Mouse (Mus musculus) kidney, postnatal 10 days (tissue): ENCODE data around the gene Traip.

ENCODE experiments used
- DNase-seq: peaks from one replicate; pipeline ENCODE4 v3.0.0; 2021; ENCODE audit warnings: mixed read lengths

Traip gene

DNA sequence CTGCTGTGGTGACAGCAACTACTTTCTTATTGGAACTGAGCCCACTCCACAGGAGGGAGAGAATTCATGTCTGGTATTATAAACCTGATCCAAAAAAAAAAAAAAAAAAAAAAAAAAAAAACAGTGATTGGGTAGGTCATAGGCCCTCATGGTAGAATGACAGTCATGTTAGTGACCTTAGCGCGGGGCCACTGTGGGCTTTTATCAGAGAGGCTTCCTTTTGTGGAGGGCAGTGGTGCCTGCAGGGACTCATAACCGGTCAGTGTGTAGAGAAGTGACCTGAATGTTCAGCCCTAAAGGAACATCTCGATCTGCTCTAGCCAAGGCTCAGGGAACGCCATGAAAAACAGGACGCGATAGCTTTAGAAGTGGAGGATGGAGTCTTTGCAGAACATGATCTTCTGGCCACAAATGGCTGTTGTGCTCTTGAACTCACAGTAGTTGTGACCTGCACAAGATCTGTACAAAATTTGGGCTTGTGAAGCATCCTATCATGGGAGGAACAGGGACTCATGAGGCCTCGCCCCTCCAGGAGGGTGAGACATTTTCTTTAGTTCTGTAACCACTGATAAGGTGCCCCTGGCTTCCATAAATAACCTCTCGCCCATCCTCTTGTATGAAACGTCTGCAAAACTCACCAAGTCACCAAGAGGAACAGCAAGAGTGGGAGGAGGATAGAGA, 24.7 kb downstream of the Traip start:
- no peak for DNase-seq

DNA sequence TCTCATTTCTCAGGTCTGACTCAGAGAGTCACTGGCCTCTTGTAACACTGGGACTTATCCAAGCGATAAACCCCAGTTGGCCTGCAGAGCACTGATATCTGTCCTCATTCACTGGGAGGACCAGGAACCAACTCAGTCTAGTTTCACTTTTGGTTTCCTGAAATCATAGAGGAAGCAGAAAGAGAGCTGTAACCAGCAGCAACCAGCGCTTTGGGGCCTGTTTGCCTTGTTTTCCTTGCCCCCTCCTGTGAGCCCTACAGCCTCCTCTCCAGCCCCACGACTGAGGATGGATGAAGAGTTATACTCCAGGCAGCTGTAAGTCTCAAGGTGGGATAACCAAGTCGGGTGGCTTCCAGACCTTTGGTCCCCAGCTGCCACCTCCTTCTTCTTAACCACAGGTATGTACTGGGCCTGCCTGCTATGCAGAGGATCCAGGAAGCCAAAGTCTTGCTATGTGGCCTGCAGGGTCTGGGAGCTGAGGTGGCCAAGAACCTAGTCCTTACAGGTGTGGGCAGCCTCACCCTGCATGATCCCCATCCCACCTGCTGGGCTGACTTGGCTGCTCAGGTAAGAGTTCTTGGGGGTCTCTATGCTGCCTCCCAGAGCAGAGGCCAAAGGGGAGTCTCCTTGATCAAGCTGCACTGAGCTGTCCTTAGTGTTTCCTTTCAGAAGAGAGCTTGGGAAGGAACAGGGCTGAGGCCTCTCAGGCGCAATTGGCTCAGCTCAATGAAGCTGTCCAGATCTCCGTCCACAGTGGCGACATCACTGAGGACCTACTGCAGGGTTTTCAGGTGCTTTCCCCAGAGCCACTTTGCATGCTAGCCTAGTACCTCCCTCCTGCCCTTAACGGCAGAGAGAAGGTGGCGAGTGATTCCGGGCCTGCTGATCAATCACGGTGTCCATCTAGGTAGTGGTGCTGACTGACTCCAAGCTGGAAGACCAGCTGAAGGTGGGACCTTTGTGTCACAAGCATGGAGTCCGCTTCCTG, 25.8 kb downstream of the Traip start, which contains the start of gene Uba7:
TSS of gene Uba7 (plus strand) at position 107 of the 988 bp plus-strand sequence.
- DNase-seq = peak; percentile 40

DNA sequence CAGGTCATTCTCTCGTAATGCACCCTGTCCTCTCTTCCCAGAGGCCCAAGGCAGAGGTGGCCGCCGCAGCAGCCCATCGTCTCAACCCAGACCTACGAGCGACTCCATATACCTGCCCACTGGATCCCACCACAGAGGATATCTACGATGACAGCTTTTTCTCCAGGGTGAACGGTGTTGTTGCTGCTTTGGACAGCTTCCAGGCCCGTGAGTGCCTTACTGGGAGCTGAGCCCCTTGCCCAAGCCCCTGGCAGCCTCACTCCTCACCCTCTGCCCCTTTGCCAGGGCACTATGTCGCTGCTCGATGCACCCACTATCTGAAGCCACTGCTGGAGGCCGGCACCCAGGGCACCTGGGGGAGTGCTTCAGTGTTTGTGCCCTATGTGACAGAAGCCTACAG, 28.9 kb downstream of the Traip start:
- DNase-seq = no peak

DNA sequence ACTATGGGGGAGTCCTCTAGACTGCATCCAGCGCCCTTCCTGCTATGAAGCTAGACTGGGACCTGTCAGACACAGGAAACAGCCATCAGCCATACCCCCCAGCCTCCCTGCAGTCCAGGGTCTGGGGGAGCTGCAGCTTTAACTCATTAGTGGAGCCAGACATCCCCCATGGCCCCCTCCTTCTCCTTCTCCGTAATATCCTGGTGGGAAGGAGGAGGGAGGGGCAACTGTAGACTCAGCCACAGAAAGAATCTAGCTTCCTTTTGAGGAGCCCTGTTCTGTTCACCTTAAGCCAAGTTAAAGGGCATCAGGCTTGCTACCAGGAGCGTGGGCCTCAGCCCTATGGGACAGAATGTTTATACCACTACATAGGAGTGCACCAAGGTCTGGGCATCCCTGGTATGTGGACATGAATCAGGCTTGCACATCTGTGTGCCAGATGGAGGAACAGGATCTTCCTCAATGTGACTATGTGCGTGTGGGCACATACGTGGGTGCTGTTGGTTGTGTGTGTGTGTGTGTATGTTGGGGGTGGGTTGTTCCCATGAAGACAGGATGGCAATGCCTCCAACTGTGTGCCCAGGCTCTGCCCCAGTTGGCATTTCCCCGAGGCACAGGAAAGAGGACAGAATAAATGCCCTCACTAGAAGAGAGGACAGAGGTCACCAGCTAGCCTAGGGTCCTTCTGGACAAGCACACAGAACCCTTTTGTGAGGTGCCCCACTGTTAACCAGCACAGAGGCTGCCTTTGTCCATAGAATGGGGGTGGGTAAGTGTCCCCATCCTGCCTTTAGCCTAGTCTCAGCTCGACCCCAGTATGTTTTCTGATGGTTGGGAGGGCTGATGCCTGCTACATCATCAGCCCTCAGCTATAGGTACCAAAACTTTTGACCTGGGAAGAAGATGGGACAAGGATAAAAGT, 32.0 kb downstream of the Traip start:
- peak; percentile 78 for DNase-seq

DNA sequence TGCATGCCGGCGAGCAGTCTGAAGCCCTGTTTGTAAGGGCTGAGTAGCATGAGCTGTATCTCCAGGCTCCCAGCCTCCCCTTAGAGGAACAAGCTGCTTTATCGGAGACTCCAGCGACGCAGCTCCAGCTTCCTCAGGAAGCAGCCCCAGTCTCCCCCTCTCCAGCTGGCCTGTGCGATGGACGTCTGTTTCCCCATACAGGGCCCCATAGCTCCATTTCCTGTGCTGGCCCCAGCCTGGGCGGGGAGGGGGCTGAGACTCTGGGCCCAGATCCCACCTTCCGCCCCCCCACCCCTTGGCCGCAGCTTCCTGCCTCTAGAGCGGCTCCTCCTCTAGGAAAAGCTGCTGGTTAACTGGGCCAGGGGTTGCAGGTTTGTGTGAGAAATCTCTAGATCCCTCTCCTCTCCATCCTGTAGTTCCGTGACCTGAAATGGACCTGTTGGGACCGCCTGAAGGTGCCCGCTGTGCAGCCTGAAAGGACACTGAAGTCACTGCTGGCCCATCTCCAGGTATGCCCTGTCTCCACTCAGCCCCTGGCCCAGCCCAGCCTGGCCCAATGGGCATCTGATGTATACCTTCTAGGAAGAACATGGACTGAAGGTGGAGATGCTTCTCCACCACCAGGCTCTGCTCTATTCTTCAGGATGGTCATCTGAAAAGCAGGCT, 32.9 kb downstream of the Traip start, which contains the start of gene Gm20661:
TSS of gene Gm20661 (plus strand) at position 378 of the 666 bp plus-strand sequence.
- DNase-seq = peak; percentile 93

DNA sequence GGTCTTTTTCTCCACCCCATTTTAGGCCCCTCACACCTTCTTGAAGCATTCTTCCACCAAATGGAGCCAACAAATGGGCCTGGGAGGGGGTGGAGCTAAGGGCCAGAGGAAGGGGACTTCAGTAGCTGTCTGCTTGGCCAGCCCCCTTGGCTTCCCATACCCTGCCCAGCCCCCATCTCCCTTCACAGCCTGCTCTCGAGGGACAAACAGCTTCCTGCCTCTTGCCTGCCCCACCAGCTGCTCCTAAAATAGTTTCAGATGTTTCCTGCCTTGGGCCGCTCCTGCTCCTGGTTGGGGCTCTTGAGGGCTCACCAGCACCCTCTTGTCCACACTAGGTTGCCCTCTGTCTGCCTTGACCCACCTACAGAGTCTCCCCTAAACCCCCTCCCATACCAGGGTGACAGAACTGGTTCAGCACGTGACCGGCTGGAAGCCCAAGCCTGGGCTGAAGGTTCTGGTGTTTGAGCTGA, 33.5 kb downstream of the Traip start:
- DNase-seq = peak; percentile 94

DNA sequence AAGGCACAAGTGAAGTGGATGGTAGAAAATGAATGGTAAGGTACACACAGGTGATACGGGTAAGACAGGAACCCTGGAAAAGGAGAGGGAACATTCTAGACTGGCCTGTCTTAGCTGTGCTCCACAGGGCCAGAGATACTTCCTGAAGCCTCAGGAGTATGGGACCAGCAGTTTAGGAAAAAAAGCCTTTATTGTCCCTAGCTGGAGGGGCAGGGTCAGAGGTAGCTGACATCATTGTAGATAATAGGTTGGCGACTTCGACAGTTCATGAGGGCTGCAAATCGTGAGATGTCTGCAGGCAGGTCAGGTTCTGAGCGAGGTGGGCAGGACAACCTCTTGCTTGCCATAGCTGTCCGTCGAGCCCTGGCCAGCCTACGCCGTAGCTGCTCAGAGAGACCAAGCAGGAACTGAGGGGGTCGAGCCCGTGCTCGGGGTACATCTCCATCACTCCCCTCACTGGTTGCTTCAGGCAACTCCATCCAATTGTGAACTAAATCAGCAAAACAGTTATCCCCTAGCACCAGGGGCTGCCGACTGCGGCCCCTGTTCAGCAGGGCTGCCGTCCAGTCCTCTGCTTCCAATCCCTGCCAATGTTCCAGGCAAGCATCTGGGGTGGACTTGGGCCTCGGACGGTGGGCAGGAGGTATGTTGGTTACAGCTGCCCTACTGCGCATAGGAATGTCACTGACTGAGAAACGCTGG, 34.3 kb downstream of the Traip start:
- DNase-seq = peak; percentile 51

DNA sequence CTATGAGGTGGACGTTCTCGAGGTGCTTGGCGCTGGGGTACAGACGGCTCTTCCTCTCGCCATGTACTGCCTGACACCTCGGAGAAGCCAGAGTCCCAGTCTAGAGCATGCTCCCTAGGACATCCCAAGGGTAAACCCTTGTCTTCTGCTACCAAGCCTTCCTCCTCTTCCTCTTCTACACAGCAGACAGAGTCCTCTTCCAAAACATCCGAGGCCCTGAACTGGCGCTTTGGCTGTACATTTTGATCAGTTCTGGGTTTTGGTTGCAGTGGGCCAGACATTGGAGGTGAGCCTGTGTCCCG, 34.8 kb downstream of the Traip start:
- DNase-seq = no peak

DNA sequence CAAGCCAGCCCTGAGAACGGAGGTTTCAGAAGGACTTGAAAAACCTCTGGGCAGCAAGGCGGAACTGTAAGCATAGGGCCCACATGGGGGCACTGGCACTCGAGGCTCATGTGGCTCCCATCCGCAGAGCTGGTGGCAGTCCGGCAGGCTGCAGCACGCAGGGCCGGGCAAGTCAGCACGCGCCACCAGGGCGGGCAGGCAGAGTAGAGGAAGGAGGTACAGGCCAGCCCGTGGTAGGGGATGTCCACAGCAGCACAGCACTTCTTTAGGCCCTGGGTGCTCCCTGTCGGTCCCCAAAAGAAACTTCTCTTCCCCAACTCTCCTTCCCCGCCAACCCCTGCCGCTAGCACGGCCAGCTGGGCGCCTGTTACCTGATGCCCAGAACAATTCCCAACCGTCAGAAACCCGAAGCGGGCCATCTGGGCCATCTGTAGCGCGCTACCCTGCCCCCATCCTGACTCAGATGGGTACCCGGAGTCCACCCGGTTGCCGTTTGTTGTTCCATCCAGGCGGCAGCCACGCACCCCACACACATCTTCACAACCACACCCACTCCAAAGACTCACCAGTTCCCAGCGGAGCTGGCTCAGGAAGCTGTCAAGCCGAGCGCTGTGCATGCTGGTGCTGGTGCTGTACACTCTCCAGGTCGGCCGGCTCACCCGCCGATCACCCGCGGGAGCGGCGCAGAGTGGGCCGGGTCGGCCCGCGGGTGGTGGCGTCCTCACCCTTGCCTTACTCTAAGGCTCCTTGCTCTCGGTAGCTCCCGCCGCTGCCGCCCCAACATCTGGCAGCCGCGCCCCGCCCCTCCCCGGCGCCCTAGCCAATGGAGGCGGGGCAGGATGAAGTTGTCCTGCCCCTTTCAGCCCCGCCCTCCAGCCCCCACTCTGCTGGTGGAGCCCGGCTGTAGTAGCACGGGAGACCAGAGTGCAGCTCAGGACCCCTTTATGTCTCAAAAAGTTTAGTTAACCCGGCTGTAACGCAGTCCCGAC, 35.5 kb downstream of the Traip start, which contains the start of gene Inka1:
TSS of gene Inka1 (minus strand) at position 749 of the 989 bp plus-strand sequence.
- DNase-seq = peak; percentile 96

DNA sequence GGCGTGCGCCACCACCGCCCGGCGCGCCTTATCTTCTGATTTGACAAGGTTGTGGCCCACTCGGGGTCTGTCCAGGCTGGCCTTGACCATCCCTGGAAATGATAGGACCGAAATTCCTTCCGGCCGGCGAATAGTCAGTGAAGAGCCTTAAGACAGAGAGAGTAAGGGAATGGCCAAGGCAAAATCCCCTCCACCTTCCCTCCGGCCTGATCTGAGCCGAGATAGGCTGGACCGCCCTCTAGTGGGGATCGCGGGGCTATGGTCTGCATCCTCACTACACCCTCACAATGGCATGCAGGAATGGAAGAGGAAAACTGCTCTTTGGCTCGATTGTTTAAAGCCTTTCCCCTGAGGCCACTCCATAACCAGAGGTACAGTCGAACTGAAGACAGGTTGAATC, 36.4 kb downstream of the Traip start:
- peak; percentile 91 for DNase-seq

DNA sequence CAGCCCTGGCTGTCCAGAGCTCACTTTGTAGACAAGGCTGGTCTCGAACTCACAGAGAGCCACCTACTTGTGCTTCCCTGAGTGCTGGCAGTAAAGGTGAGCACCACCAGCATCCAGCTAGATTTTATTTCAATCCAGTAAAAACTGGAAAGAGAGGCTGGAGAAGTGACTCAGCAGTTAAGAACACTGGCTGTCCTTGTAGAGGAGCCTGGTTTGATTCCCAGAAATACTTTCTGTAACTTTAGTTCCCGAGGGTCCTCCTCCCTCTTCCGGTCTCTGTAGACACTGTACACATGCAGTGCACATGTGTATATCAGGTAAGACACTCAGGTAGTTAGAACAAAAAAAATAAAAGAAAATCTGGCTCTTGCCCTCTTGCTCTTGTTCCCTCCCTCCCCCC, 38.0 kb downstream of the Traip start:
- no peak for DNase-seq

DNA sequence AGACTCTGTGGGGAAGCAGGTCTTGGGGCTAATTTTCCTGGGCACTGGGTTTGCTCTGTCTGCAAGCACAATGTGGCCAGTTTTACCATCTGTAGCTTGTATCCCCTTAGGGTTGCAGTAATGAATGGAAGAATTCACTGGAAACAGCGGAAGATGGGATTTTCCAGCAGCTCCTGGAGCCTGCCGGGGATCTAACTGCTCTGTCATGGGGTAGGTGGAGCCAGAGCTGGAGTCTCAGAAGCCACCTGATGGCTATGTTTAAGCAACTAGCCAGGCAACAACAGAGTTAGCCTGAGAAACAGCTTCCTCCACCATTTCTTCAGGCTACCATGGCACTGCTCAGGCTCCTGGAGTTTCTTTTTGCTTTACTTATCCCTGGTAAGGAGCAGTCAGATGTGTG, 42.3 kb downstream of the Traip start, which contains the start of gene Cdhr4:
TSS of gene Cdhr4 (plus strand) at position 301 of the 400 bp plus-strand sequence.
- no peak for DNase-seq

DNA sequence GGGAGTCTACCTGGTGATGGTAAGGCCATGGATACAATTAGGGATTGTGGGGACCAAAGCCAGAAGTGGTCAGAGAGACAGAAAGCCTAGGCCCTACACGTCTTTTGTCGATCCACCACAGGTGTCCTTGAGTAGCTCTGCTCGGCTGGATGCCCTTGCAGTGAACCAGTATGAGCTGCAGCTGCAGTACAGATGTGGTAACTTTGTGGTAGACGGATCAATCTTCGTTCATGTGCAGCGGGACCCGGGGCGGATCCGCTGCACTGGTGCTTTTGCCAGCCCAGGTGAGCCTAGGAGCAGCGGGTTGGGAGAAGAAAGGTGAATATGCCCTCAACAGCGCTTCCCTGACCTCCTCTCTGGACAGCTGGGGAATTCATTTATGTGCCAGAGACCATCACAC, 43.1 kb downstream of the Traip start:
- DNase-seq = no peak

DNA sequence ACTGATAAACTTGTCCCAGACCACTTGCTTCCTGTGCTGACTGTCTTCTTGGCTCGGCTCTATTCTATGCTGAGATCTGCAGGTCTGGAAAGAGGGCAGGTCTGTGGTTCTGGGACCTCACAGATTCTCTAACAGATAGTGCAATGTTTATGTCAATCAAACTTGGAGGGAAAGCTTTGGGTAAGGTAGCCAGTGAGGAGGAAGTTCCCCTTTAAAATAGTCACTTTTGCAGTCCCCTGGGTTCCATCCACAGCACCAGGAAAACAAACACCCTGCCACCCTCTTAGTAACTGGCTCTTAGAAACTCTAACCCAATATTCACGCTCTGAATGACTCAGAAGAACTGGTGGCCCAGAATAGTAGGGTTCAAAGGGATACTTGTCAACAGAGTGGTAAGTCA, 44.5 kb downstream of the Traip start:
- DNase-seq = no peak

DNA sequence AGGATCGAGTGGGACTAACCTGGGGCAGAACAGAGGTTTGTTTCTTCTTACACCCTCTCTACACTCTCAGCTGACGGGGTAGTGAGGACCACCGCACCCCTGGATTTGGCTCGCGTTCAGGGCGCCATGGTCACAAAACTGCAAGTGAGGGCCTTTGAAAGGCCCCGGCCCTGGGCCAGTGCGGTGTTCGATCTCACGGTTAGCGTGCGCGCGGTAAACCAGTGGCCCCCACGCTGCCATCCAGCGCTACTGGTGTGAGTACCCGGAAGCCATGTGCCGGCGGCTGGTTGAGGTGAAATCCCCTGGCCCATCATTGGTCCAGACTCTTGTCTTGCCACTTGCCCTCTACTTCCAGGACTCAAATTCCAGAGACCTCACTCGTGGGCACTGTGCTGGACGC, 45.6 kb downstream of the Traip start:
- no peak for DNase-seq

DNA sequence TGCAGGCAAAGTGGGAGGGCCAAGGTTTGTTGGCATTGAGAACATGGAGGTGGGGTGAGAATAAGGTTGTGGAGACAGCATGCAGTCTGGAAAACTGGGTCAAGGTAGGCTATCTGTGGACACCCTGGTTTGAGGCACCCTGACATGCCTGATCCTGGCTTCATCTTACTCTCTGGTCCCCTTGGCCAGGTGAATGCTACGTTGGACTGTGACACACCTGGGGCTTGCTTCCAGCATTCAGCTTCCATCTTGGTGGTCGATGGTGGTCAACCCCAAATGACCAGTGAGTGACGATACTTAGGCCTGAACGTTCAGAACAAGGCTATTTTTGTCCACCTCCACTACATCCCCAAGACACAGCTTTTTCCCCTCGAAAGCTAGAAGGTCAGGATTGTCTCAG, 46.1 kb downstream of the Traip start, which contains the start of gene Gm20662:
TSS of gene Gm20662 (plus strand) at position 301 of the 400 bp plus-strand sequence.
- no peak for DNase-seq

DNA sequence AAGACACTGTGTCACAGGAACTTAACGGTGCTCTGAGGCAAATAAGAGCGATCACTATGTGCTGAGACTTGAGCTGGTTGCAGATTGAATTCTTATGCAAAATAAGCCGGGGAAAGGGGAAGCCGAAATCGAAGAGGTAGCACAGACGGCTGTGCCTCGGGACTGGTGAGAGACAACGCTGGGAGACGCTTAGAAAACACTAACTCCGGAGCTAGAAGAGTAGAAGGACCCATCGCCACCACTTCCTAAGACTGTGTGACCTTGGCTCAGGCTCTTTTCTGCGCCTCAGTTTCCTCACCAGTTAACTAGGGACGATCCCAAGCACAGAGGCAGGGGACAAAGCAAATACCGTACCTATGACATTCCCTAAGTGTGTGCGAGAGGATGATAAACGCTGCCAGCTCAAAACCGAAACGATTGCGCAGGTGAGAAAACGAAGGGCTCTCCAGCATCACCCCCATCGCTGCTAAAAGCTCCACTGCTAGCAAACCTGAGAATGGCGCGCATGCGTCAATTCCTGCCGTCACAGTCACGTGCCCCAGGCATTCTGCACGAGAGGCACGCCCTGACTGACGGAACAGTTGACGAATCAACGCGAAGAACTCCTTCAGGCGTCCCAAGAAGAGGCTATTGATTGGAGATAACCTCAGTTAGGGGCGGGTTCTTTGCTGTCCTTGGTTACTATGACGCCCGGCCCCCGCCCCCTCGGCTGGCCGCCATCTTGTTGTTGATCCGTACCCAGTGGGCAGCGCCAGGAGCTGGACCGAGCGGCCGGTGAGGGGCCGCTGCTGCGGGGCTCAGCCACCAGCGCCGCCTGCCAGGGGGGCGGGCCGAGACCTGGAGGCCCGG, 52.2 kb downstream of the Traip start, which contains the start of gene Ip6k1:
TSS of gene Ip6k1 (plus strand) at position 580 of the 849 bp plus-strand sequence.
- DNase-seq = peak; percentile 100

DNA sequence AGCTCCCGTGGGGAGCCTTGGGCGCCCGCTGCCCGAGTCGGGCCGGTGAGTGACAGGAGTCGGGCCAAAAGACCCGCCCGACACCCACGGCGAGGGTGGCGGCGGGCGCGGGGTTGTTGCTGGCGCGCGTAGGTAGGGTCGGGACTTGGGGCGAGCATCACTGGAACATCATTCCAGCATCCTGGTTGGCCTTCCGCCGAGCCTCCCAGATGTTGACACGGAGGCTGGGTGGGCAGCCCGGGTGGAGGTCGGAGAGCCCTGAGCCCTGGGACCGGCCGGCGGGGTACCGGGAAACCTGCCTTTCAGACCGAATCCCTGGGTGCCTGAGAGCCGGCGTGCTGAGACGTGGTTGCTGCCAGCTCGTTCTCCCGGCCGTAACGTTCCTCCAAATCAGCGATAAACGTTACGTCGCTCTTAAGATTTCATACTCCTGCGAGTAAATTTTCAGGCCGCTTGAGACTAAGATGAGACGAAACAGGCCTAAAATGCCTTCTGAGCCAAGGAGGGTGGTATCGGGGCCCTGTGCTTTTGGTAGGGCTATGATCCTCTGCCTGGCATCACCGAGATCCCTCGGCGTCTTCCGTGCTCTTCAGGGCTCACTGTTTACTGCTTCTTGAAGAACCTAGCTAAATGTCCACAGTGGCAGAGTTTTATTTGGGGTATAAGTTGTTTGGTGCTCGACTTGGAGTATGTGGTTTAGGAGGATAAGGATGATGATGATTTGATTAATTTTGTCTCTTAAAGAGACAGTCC, 53.0 kb downstream of the Traip start:
- DNase-seq = no peak
